Mouse (Mus musculus): Measurements from ENCODE around the gene Ptpn1. TPM values are rescaled to one million over a fixed set of nuclear protein-coding genes. Genes with fewer than 3 reads are reported as not detected.

Ptpn1 gene
- polyA plus RNA-seq, 1 experiment: 94.5 TPM

GRCm38 (mm10) chr2:167902116-167902703 is 29.6 kb upstream of the Ptpn1 start:
- TF ChIP-seq POLR2A (IDR thresholded peaks at IDR 0.05; ENCODE audit: borderline replicate concordance, low read depth, low read length) (no peak), CTCF (IDR thresholded peaks at IDR 0.05; ENCODE audit: low read depth, low read length) (no peak)
- Histone ChIP-seq H3K4me3 (ENCODE audit: insufficient read depth, low read length) (no peak overlapping the region), H3K27ac (ENCODE audit: insufficient read depth, low read depth, low read length) (no peak overlapping the region), H3K4me1 (ENCODE audit: control insufficient read depth, insufficient read depth, low read length) (peaks cover 10% of the 10 kb centered on the region)

- no peak overlapping the region for H3K4me3 ChIP-seq (ENCODE audit: insufficient read depth, low read length)
- H3K4me1 ChIP-seq (ENCODE audit: control insufficient read depth, insufficient read depth, low read length): peaks cover 15% of the 10 kb centered on the region
- no peak for TF ChIP-seq CTCF (IDR thresholded peaks at IDR 0.05; ENCODE audit: low read depth, low read length)
- TF ChIP-seq POLR2A (IDR thresholded peaks at IDR 0.05; ENCODE audit: borderline replicate concordance, low read depth, low read length): no peak
Measured at GRCm38 (mm10) chr2:167903242-167903952, 28.5 kb upstream of the Ptpn1 start.

GRCm38 (mm10) chr2:167904621-167905367 is 27.1 kb upstream of the Ptpn1 start:
- no peak overlapping the region for H3K27ac ChIP-seq (ENCODE audit: insufficient read depth, low read depth, low read length)
- TF ChIP-seq POLR2A (IDR thresholded peaks at IDR 0.05; ENCODE audit: borderline replicate concordance, low read depth, low read length) (no peak), CTCF (IDR thresholded peaks at IDR 0.05; ENCODE audit: low read depth, low read length) (peak; percentile 54)
- no peak overlapping the region for H3K4me3 ChIP-seq (ENCODE audit: insufficient read depth, low read length)
- H3K4me1 ChIP-seq (ENCODE audit: control insufficient read depth, insufficient read depth, low read length): peaks cover 20% of the 10 kb centered on the region

More at GRCm38 (mm10) chr2:167903242-167903952, 28.5 kb upstream of the Ptpn1 start:
- H3K27ac ChIP-seq (ENCODE audit: insufficient read depth, low read depth, low read length): no peak overlapping the region

GRCm38 (mm10) chr2:167905561-167905960 is 26.3 kb upstream of the Ptpn1 start:
- H3K4me1 ChIP-seq (ENCODE audit: control insufficient read depth, insufficient read depth, low read length): peaks cover 24% of the 10 kb centered on the region
- no peak overlapping the region for H3K27ac ChIP-seq (ENCODE audit: insufficient read depth, low read depth, low read length)
- TF ChIP-seq POLR2A (IDR thresholded peaks at IDR 0.05; ENCODE audit: borderline replicate concordance, low read depth, low read length): no peak
- TF ChIP-seq CTCF (IDR thresholded peaks at IDR 0.05; ENCODE audit: low read depth, low read length): no peak
- H3K4me3 ChIP-seq (ENCODE audit: insufficient read depth, low read length): no peak overlapping the region

- no peak for TF ChIP-seq CTCF (IDR thresholded peaks at IDR 0.05; ENCODE audit: low read depth, low read length)
- no peak for TF ChIP-seq POLR2A (IDR thresholded peaks at IDR 0.05; ENCODE audit: borderline replicate concordance, low read depth, low read length)
- Histone ChIP-seq H3K27ac (ENCODE audit: insufficient read depth, low read depth, low read length) (peak overlapping the region; percentile 32), H3K4me1 (ENCODE audit: control insufficient read depth, insufficient read depth, low read length) (peaks cover 24% of the 10 kb centered on the region), H3K4me3 (ENCODE audit: insufficient read depth, low read length) (no peak overlapping the region)
Measured at GRCm38 (mm10) chr2:167906729-167907128, 25.1 kb upstream of the Ptpn1 start.

GRCm38 (mm10) chr2:167909531-167910177 is 22.2 kb upstream of the Ptpn1 start:
- no peak overlapping the region for H3K4me3 ChIP-seq (ENCODE audit: insufficient read depth, low read length)
- no peak overlapping the region for H3K27ac ChIP-seq (ENCODE audit: insufficient read depth, low read depth, low read length)
- TF ChIP-seq POLR2A (IDR thresholded peaks at IDR 0.05; ENCODE audit: borderline replicate concordance, low read depth, low read length) (no peak), CTCF (IDR thresholded peaks at IDR 0.05; ENCODE audit: low read depth, low read length) (no peak)
- H3K4me1 ChIP-seq (ENCODE audit: control insufficient read depth, insufficient read depth, low read length): peaks cover 24% of the 10 kb centered on the region

GRCm38 (mm10) chr2:167910178-167910540 is 21.7 kb upstream of the Ptpn1 start:
- Histone ChIP-seq H3K27ac (ENCODE audit: insufficient read depth, low read depth, low read length) (no peak overlapping the region), H3K4me3 (ENCODE audit: insufficient read depth, low read length) (no peak overlapping the region), H3K4me1 (ENCODE audit: control insufficient read depth, insufficient read depth, low read length) (peaks cover 24% of the 10 kb centered on the region)
- TF ChIP-seq CTCF (IDR thresholded peaks at IDR 0.05; ENCODE audit: low read depth, low read length): no peak
- no peak for TF ChIP-seq POLR2A (IDR thresholded peaks at IDR 0.05; ENCODE audit: borderline replicate concordance, low read depth, low read length)

- TF ChIP-seq POLR2A (IDR thresholded peaks at IDR 0.05; ENCODE audit: borderline replicate concordance, low read depth, low read length): no peak
- no peak for TF ChIP-seq CTCF (IDR thresholded peaks at IDR 0.05; ENCODE audit: low read depth, low read length)
- Histone ChIP-seq H3K4me1 (ENCODE audit: control insufficient read depth, insufficient read depth, low read length) (peaks cover 20% of the 10 kb centered on the region), H3K27ac (ENCODE audit: insufficient read depth, low read depth, low read length) (no peak overlapping the region), H3K4me3 (ENCODE audit: insufficient read depth, low read length) (no peak overlapping the region)
Measured at GRCm38 (mm10) chr2:167911511-167911910, 20.3 kb upstream of the Ptpn1 start.

GRCm38 (mm10) chr2:167919081-167919480 is 12.8 kb upstream of the Ptpn1 start:
- no peak overlapping the region for H3K4me3 ChIP-seq (ENCODE audit: insufficient read depth, low read length)
- no peak overlapping the region for H3K27ac ChIP-seq (ENCODE audit: insufficient read depth, low read depth, low read length)
- peaks cover 16% of the 10 kb centered on the region for H3K4me1 ChIP-seq (ENCODE audit: control insufficient read depth, insufficient read depth, low read length)
- TF ChIP-seq POLR2A (IDR thresholded peaks at IDR 0.05; ENCODE audit: borderline replicate concordance, low read depth, low read length): no peak
- TF ChIP-seq CTCF (IDR thresholded peaks at IDR 0.05; ENCODE audit: low read depth, low read length): no peak
